Mouse (Mus musculus): ENCODE data around the gene Slit3.

GRCm38 (mm10) chr11:35248088-35248487, 127.1 kb downstream of the Slit3 start:
- no peak for TF ChIP-seq GATA1 (IDR thresholded peaks at IDR 0.05; ENCODE audit: low read length)
- TF ChIP-seq TAL1 (IDR thresholded peaks at IDR 0.05; ENCODE audit: low read length), result no peak
